Mouse (Mus musculus): ENCODE measurements around the gene Kctd21. TPM values are rescaled to one million over a fixed set of nuclear protein-coding genes. Genes with fewer than 3 reads are reported as not detected.

Gene Kctd21
- 5.3 TPM for polyA plus RNA-seq (2015; fragmentation: Illumina TruSeq; extraction: RNeasy Lipid Tissue Mini Kit (QIAGEN cat#74804); ENCODE audit: insufficient read depth, low replicate concordance)

GRCm38 (mm10) chr7:97331726-97332666 is at the start of gene Kctd21, which contains the start of gene Usp35:
Gene Kctd21, plus strand, starts transcription at chr7:97332327.
Gene Usp35, minus strand, starts transcription at chr7:97332020.

Other genes starting within 250 kb of the Kctd21 start
- gene Usp35, start 307 bp upstream of the Kctd21 start, polyA plus RNA-seq (2015; fragmentation: Illumina TruSeq; extraction: RNeasy Lipid Tissue Mini Kit (QIAGEN cat#74804); ENCODE audit: insufficient read depth, low replicate concordance) = 12.0 TPM
- 28.3 TPM for gene Alg8, start 39.3 kb downstream of the Kctd21 start, polyA plus RNA-seq (2015; fragmentation: Illumina TruSeq; extraction: RNeasy Lipid Tissue Mini Kit (QIAGEN cat#74804); ENCODE audit: insufficient read depth, low replicate concordance)
- gene Ndufc2, start 67.7 kb downstream of the Kctd21 start, polyA plus RNA-seq (2015; fragmentation: Illumina TruSeq; extraction: RNeasy Lipid Tissue Mini Kit (QIAGEN cat#74804); ENCODE audit: insufficient read depth, low replicate concordance) = 70.0 TPM
- gene Thrsp, start 85.4 kb downstream of the Kctd21 start, polyA plus RNA-seq (2015; fragmentation: Illumina TruSeq; extraction: RNeasy Lipid Tissue Mini Kit (QIAGEN cat#74804); ENCODE audit: insufficient read depth, low replicate concordance) = 2.4 TPM
- 19.6 TPM for gene Kctd14, start 119.0 kb downstream of the Kctd21 start, polyA plus RNA-seq (2015; fragmentation: Illumina TruSeq; extraction: RNeasy Lipid Tissue Mini Kit (QIAGEN cat#74804); ENCODE audit: insufficient read depth, low replicate concordance)
- 63.9 TPM for gene Ints4, start 148.6 kb downstream of the Kctd21 start, polyA plus RNA-seq (2015; fragmentation: Illumina TruSeq; extraction: RNeasy Lipid Tissue Mini Kit (QIAGEN cat#74804); ENCODE audit: insufficient read depth, low replicate concordance)
- gene Aamdc, start 247.2 kb downstream of the Kctd21 start, polyA plus RNA-seq (2015; fragmentation: Illumina TruSeq; extraction: RNeasy Lipid Tissue Mini Kit (QIAGEN cat#74804); ENCODE audit: insufficient read depth, low replicate concordance) = 18.8 TPM
- 35.5 TPM for gene Rsf1, start 247.6 kb downstream of the Kctd21 start, polyA plus RNA-seq (2015; fragmentation: Illumina TruSeq; extraction: RNeasy Lipid Tissue Mini Kit (QIAGEN cat#74804); ENCODE audit: insufficient read depth, low replicate concordance)

Measured in spleen, adult 10 weeks (tissue).